Mouse (Mus musculus) urinary bladder, postnatal 14 days (tissue): ENCODE results near the gene Tas2r144.
A peak's percentile ranks its signal among the peaks of the same experiment; 100 is the strongest.

Source experiments
- DNase-seq: peaks from one replicate; pipeline ENCODE4 v3.0.0; 2021; ENCODE audit warnings: low spot score

Gene Tas2r144

DNA sequence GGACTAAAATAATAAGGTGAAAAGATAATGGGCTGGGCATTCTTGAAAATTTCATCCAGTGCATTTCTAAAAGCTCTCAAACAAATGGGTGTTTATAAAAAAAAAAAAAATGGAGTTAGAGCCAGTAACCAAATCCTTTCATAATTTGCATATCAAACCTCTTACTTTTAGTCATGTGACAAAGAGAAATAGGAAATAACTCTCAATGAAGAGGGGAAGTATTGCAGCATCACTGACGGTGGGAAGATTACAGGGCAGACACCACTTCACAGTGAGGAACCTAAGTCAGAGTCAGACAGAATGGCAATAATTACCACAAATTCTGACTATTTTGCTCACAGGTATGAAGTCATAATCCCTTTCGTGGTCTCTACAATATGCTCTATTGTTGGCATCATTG, at the start of gene Tas2r144:
TSS of gene Tas2r144 (plus strand) at position 301 of the 400 bp plus-strand sequence.
- no peak for DNase-seq

DNA sequence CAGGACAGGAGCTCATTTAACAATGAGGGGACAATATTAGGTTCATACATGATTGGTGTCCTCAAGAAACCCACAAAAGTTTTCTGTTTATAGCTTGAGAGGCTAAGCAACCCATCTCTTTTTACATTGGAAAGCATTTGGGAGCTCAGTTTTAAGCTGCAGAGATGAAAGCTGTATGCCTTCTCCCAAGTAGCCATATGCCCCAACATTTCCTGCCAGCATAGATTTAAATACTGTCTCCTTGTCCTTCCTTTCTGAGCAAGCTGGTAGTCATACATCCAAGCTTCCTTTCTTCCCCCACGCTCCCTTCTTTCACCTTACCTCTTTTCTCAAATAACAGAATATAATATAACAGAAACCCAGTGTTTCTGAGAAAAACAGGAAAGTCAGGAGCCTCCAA, 32.7 kb upstream of the Tas2r144 start:
- no peak for DNase-seq

DNA sequence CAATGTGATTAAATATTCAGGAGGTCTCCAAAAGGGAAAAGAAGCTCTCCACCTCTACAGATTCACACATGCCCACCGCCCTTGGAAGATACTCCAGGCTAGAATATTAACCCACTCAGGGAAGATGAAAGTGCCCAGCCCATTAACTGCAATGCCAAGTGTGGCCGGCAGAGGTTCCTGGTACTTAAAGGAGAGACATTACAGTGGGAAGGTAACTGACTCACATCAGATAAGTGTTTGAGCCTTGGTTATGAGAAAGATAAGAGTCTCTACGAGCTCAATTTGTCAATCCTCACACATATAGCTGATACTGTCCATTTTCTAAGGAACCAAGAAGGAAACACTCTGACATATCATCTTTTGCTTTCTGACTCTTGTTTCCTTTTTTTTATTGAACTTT, 28.9 kb upstream of the Tas2r144 start:
- no peak for DNase-seq

DNA sequence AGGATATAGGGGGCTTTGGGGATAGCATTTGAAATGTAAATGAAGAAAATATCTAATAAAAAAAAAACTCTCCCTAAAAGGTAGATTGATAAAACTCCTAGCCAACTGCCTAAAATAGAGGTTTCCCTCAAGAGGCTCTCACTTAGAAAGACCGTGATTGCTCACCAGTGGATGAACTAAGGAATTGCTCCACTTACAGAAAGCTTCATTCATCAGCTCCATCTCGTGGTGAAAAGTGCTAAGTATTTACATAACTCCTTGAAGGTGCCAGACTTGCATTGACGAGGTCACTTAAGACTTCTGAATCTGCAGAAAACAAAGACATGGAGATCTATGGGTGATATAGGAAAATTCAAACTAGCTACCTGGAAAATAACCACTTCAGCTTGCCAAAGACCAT, 17.4 kb upstream of the Tas2r144 start:
- no peak for DNase-seq

DNA sequence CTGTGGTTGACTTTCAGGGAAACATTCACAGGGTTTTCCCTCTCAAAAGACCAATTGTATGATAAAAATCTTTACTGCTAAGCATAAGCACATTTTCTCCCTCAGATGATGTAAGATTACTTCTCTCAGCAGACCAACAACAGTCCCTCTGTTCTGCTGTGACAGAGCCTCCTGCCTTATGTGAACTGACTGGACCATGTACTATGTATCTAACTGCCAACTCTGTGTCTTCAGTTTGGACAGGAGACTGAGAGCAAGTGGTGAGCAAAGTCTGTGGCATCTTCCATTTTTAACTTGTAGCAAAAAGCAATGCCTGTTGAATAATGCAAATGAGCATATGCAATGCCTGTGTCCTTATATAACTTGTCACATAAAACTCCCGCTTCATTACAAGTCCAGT, 15.6 kb upstream of the Tas2r144 start:
- no peak for DNase-seq

DNA sequence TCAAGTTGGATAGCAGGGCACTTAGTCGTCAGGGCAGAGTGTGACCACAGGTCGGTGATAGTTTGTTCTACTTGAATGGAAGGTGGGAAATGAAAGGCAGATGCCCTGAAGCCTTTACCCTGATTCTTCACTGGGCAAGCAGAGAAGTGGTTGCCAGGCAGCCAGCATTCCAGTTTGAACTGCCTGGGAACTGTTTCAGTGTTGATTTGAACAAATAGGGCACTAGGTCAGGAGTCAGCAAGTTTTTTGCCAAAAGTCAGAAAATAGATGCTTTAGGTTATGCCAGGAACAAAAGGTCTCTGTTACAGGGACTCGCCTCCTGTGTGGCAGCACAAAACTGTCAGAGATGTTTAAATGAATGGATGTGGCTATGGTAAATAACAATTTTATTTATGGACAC, 7.2 kb downstream of the Tas2r144 start:
- DNase-seq: no peak

DNA sequence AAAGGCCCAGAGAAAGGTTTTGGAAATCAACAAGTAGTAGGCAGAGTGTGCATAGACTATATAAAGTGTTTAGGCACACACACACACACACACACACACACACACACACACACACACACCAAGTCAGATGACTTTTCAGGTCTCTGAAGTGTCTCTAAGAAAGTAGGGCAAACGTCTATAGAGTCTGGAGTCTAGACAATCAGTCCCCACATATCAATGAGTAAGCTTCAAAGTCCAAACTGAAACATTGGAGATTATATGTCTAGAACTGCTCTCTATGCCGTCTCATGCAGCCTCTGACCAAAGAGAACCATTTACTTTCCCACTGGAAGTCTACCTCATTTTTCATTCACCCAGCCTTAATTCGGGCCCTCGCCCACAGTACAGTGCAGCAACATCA, 9.9 kb downstream of the Tas2r144 start:
- DNase-seq: no peak

DNA sequence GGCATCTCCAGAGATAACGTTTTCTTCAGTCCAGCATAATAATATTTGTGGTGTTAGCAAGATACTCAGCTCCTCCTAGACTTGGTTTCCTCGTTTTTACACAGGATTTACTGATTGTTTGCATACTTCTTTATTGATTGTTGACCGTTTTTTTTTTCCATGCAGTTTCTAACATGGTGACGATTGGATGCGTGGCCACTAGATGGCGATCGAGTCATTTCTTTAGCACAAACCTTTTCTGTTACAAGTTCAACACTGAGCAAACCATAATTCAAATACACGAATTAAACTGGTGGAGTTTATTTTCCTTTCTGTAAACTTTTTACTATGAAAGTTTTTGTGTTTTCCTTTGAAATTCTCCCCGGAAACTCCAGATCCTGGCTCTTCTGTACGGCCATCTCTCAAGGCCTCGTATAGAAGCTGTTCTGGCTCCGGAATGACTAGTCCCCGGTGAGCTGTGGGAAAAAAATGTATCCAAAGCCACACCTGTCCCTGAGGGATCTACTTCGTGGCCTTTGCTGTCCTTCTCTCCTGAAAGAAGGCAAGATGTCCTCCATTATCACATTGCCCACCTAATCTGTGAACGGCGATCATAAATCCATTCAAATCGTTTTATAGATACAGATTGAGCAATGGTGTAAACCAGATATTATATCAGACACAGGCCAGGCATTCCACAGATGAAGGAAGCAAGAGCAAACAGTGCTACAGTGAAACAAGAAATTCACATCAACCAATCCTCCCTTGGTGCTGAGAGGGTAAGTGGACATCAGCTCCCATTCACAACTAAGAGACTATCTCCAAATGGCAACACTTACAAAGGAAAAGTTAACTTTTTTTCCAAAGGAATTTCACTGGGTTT, 12.3 kb downstream of the Tas2r144 start:
- peak; percentile 71 for DNase-seq

DNA sequence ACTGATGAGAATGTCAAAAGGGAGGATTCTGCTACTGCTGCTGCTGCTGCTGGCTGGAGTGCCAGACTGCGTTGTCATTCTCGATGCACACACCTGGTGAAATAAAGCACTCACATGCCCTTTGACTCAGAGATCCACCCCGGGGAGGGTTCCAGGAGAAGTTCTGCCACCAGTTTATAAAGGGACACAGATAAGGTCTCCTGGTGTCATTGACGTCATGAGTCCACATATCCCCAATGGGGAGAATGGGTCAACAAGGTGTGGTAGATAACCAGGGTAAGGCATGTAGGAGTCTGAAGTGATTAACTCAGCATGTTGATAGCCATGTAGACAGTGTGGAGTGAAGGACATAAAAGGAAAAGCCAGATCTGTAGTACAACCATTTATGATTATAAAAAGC, 14.5 kb downstream of the Tas2r144 start:
- DNase-seq: no peak

DNA sequence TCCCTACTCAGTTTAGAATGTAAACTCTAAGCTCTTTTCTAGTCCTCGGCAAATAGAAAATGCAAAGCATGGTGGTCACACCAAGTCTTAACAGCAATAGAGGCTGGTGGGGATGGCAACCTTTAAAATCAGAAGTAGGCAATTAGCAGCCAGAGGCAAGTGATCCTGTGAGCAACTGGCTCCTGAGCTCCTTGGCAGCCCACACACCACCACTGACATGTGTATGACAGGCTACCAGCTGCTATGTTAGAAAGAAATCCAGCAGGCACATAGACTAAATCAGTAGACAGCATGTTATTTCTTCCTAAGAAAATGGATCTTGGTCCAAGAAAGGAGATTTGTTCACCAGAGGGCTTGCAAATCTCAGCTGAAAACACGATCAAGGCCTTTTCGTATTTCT, 16.1 kb downstream of the Tas2r144 start:
- DNase-seq: no peak

DNA sequence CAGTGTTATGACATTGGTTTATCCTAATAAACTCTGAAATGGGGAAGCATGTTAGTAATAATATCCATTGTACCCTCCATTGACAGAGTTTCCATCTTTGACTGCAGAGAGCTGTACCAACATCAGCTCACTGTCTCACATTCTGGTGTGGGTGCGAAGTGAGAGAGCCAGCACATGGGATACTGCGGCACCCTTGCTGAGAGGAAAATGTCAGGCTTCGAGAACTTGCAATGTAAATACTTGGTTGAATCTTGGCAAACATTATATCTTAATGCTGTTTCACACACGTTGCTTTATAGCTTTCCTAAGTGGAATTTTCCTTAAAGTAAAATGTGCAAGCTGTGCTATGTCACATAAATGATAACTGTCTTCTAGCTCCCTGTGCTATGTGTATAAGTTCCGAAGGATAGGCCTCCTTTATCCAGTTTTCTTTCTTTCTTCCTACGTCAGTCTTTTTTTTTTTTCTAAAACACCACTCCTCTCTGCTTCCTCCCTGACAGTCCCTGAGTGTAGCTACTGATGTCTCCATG, 22.2 kb downstream of the Tas2r144 start:
- no peak for DNase-seq

DNA sequence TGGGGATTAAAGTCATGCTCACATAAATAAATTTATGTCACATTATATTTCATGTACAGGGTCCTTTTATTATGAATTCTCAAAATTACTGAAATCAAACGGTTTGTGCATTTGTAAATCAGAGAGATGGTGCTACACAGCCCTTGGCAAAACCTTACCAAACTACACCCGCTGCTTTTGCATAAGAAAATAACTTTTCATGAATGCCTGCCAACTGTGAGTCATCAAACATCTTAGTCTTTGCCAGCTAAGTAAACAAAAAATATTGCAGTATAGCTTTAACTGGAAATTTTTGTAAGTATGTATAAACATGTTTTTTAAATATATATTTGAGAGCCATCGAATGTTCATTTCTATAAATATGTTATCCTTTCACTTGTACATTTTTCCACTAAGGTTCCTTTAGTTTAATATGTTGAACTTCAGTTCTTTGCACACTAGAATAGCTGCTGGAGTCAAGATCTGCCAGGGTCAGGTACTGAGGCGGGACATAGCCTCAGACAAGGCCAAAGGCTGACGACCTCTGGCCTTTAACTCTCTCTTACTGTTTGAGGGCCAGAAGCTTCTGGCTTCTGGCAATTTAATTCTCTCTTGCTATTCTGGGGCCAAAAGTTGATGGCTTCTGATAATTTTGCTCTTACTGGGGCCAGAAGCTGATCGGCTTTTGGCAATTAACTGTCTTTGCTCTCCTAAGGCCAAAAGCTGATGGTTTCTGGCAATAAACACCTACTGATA, 26.4 kb downstream of the Tas2r144 start:
- DNase-seq: no peak

DNA sequence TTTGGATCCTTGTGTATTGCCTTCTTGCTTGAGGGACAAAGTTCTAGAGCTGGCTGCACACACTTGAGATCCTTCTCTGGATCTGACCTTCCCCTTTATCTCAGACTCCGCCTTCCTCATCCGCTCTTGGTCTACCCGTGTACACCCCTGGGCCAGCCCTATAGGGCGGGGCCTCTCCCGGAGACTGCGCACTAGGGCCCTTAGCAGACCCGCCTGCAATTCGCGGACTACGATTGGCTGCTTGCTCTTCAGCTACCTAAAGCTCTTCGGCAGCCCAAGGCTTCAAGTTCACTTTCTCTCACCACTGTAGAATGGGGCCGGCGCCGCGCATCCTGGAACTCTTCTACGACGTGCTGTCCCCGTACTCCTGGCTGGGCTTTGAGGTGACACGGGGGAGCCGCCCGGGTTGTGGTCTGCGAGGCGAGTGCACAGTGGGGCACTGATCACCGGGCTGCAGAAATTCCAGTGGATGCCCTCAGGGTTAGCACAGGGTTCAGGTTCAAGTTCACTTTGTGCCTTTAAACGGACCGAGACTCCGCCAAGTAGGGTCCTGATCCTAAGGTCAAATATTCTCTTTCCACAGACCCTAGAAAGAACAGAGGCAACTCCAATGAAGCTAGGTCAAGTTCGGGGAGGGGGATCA, 30.7 kb downstream of the Tas2r144 start, which contains the start of gene Gstk1:
TSS of gene Gstk1 (plus strand) at position 225 of the 643 bp plus-strand sequence.
- peak; percentile 83 for DNase-seq

DNA sequence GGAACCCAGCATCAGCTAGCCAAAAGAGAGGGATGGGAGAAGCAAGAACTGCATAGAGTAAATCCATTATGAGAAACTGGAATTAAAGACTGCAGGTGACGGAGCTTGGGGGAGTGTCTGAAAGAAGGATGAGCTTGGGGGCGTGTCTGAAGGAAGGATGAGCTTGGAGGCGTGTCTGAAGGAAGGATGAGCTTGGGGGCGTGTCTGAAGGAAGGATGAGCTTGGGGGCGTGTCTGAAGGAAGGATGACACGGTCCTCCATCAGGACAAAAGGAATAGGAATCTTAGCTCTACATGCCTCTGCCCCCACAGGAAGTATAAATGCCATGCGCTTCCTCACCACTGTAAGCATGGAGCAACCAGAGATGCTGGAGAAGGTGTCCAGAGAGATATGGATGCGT, 32.0 kb downstream of the Tas2r144 start:
- no peak for DNase-seq

DNA sequence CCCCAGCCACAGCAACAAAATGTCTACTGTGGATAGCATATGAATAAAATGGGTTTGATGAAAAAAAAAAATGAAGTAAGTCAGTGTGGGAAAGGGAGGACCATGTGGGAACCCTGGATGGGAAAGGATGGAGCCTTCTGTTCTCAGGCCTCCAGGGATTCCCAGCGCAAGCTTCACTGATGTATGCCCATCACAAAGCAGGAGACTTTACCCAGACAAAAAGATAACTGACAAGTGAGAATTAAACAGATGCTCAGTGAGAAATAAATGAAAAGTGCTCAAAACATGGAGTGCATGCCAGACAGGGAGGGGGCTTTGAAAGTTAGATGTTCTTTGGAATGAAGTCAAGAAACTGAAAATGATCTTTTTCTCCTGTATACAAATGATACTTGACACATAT, 32.9 kb downstream of the Tas2r144 start:
- DNase-seq: no peak

DNA sequence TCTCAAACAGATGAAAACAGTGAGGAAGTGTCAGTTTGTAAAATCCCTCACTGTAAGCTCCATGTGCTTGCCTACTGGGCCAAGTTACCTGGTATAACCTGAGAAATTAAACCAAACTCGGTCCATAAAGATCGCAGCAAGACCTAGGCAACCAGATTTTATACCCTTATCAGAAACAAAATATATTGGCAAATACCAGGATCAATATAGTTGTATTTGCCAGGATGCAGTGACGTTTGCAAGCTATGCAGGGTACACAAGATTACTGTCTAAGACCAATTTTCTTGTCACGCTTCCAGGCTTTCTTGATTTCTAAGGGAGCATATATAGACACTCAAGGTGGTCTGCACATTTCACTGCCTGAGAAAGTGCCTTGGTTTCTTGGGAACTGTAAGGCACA, 36.7 kb downstream of the Tas2r144 start:
- no peak for DNase-seq

DNA sequence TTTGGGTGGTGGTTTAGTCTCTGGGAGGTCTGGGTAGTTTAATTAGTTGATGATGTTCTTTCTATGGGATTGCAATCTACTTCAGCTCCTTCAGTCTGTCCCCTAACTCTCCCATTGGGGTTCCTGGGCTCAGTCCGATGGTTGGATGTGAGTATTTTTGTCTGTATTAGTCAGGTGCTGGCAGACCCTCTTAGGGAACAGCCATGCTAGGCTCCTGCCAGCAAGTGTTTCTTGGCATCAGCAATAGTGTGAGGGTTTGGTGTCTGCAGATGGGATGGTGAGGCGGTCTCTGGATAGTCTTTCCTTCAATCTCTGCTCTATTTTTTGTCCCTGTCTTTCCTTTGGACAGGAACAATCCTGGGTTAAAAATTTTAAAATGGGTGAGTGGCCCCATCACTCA, 38.0 kb downstream of the Tas2r144 start:
- no peak for DNase-seq

DNA sequence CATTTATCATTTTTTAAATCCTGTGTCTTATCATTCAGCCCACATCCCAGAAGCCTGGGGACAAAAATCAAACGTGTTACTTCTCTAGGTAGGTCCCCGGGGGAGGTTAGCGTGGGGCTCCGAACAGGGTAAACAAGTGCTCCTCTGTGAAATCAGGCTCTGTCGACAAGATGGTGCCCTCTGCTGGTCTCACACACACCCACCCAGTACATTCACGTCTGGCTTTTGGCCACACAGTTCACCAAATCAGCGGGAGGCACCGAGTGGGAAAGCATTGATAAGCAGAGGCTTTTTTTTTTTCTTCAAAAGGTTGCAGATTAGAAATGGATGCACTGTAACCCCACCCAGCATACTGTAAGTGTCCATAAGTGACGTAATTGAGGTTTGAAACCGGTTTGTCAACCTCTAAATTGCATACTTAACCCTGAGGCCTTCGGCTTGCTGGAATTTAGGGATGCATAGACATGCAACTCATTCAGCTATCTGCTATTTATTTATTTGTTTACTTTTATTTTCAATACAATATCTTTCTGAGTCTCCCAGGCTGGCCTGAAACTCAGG, 42.3 kb downstream of the Tas2r144 start:
- peak; percentile 62 for DNase-seq

DNA sequence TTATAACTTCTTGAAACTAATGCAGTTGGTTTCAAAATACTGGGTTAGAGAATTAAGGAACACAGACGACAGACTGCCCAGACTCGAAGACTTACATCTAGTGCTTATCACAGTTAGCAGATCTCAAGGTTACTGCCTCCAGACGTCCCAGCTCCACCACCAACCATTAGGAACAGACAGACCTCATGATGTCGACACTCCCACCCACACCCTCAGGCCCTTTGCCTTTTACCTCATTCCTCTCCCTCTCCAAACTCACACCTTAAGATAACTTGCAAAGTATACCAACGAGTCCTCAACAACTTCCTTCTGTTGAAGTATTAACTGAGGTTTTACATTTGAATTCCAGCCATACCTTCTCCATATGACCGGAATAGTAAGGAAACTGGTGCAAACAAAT, 45.3 kb downstream of the Tas2r144 start:
- DNase-seq: no peak

DNA sequence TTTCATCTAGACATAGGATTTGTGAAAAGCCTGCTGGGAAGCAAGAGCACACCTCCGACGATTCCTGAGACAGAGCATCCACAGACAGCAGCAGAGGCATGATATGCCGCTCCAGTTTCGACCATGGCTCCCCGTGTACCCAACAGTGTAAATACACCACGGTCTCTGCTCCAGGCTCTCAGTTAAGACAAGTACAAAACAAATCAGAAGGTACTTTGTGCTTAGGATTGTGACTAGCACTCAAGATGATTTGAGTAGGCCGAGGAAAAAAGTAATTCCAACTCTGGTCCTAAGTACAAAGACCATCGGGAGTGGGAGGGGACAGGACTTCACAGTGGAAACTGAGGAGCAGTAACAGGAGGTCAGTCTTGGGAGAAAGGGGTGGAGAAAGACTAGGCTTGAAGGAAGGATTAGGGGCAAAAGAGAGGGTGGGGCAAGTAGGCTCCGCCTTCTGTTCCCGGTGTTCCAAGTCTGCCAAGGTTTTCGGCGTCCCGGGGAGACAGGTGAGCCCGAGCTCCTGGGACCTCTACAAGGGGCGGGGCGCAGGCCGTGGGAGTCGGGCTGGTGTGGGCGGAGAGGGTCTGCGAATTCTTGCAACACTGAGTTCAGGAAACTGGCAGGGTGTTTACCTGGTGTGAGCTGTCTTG, 46.5 kb downstream of the Tas2r144 start, which contains the start of gene Tmem139:
TSS of gene Tmem139 (plus strand) at position 447 of the 647 bp plus-strand sequence.
- peak; percentile 25 for DNase-seq

DNA sequence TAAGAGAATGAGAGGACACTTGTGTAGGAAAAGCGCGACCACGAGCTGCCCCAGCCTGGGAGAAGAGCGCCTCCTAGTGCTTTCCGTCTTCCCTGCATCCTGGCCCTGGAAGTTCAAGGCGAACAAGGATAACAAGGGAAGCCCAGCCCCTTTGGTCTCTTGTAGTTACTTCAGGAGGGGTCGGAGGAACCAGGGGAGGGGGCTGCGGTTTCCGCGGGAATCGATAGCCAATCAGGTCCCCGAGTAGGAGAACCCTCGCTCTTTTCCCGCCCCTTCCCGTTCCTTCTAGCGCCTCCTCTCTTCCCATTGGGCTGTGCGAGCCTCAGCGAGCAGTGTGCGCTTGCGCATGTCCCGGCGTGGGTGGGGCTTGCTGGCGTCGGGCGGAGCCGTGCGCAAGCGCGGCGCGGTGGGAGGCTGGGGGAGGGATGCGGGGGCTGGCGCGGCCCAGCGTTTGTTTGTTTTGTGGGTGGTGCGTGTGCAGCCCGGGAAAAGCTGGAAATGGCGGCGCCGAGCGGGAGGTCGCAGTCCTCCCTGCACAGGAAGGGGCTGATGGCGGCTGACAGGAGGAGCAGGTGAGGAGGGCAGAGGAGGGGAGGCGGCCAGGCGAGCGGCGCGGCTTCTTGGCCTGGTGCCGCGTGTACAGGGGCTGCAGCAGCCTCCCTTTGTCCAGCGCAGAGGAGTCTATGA, 49.6 kb downstream of the Tas2r144 start, which contains the start of gene Casp2:
TSS of gene Casp2 (plus strand) at position 360 of the 687 bp plus-strand sequence.
- peak; percentile 99 for DNase-seq
